Mouse (Mus musculus): ENCODE data around the gene B3gnt2.
"Not testable (repeated sequence)": the region's sequence is repeated elsewhere in the genome, so short reads cannot be mapped to it uniquely, and the experiment has no call there.

Gene B3gnt2

DNA sequence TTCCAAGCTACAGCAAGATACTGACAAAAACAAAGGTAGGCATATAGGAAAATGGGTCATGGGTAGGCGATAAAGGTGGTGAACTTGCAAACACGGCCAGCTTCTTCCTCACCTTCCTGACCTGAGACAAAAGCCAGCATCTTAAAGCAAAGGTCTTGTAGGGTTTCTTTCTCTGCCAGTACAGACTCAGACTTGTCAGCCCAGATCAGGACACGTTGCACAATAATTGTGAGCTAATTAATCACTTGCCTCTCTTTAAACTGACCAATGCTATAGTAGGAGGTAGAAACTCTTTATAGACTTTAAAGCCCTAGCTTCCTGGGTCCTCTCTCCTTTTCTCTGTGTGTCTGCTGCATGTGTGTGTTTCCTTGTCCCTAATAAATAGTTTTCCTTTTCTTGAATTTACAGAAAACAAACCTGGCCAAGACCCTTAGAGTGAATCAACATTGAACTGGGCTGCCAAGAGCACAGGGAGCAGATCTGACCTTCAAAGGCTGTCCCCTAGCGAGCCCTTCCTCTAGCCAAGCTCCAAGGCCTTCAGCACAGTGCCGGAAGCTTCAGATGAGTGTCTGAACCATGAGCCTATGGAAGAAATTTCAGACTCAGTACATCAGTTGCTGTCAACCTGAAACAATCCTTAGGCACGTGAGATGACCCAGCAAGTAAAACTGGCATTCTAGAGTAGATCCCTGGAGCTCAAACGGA, 124.1 kb downstream of the B3gnt2 start:
- in situ Hi-C loops (cut with MseI, MboI) = no loop called here

- in situ Hi-C loops (cut with MseI, MboI) = not testable (repeated sequence)
Observed at GRCm38 (mm10) chr11:22735128-22735527, 125.6 kb downstream of the B3gnt2 start.

GRCm38 (mm10) chr11:22733936-22734335, 126.8 kb downstream of the B3gnt2 start:
- in situ Hi-C loops (cut with MseI, MboI) = no loop called here

- in situ Hi-C loops (cut with MseI, MboI) = no loop called here
Observed at GRCm38 (mm10) chr11:22732907-22733306, 127.9 kb downstream of the B3gnt2 start.

- in situ Hi-C loops (cut with MseI, MboI) = no loop called here
Observed at GRCm38 (mm10) chr11:22723096-22723495, 137.7 kb downstream of the B3gnt2 start.

DNA sequence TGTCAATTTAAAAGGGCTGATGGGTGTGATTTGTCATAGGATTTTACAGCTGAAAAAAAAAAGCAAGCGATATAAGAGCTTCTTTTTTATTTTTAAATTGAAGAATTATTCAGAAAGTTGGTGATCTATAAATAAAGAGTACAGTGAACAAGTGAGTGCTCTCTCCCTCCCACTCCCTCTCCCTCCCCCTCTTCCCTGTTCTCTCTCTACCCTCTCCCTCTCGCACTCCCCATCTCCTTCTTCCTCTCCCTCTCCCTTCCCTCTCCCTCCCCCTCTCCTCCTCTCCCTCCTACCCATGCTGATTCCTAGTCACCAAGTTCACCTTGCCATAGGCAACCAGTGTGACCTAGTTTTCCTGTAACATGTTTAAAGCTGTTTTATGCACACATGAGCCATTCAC, 140.7 kb downstream of the B3gnt2 start:
- in situ Hi-C loops (cut with MseI, MboI) = no loop called here

- in situ Hi-C loops (cut with MseI, MboI) = no loop called here
Observed at GRCm38 (mm10) chr11:22719570-22719969, 141.2 kb downstream of the B3gnt2 start.

DNA sequence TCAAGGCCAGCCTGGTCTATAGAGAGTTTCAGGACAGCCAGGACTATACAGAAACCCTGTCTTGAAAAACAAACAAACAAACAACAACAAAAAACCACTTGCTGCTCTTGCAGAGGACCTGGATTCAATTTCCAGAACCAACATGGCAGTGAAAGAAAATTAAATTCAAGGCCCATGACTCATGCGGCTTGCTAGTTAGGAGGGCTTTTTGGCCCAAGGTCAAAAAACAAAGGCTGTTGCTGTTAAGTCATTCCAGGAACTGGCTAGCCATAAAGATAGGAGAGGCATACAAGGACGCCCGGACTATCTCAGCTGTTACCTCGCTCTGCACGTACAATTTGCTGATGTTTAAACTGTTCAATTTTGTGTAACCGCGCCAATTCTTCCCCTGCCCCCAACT, 142.7 kb downstream of the B3gnt2 start:
- in situ Hi-C loops (cut with MseI, MboI) = no loop called here

DNA sequence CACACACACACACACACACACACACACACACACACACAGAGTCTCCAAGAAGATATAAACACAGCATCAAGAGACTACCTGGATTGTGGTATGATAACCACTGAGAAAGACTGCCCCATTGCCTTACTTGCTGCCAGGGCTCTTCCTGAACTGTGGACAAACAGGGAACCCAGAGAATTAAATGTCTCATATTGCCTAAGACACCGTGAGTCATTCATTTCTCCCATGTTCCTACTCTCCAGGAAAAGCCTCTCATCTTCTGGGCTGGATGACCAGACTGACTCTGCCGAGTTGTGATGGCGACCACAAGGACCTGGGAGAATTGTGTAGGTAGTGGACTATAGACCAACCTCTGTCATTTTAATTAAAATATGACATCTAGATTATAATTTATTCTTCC, 149.4 kb downstream of the B3gnt2 start:
- in situ Hi-C loops (cut with MseI, MboI) = no loop called here

- in situ Hi-C loops (cut with MseI, MboI) = no loop called here
Observed at GRCm38 (mm10) chr11:22710596-22710995, 150.2 kb downstream of the B3gnt2 start.
